Comparison of ENCODE assay signal across 10 mouse cellular contexts in genomic region chr4:32906627-32907026, GRCm38 (mm10). TPM values are rescaled to one million over a fixed set of nuclear protein-coding genes. Genes with fewer than 3 reads are reported as not detected.
DNase-seq lines count a peak whose midpoint lies in the region; ATAC-seq lines count a peak whose summit lies in the region.
"Had no signal": no experiment of that assay in that cellular context is flagged by ENCODE, and none has a peak within 500 bp of the region (broad histone marks: within the 10 kb centered on the region; RNA-seq: fewer than 3 reads in every experiment).

No protein-coding gene starts in this region.

- peak; percentile 76 to 79 for DNase-seq in cerebellum, postnatal 10 days
- no peak for DNase-seq in cerebellum, adult 11 months
- DNase-seq in CD4-positive, CD25-positive, alpha-beta regulatory T cell, adult 2 months (ENCODE audit: low read depth, low spot score) = peak; percentile 74
- peak; percentile 73 for DNase-seq in layer of hippocampus, adult 9-11 months
- peak; percentile 77 for DNase-seq in right cerebral cortex, adult 18-20 months
- DNase-seq in ovary, adult 18-20 months (ENCODE audit: low spot score) = no peak

- no peaks in the 10 kb centered on the region for H3K27me3 ChIP-seq in forebrain, embryonic 16.5 days (replicated peaks; ENCODE audit: control insufficient read depth, insufficient read depth, low read length)
- H3K27me3 ChIP-seq in heart, embryonic 15.5 days = no peaks in the 10 kb centered on the region
- H3K27me3 ChIP-seq: embryonic facial prominence, embryonic 15.5 days; neural tube, embryonic 12.5 days had no signal

- H3K4me2 ChIP-seq in forebrain, embryonic 16.5 days (ENCODE audit: low read length) = no peak overlapping the region
- peak overlapping the region; percentile 9; the same call in 1 of the 2 replicates for H3K4me2 ChIP-seq in heart, embryonic 15.5 days
- H3K4me2 ChIP-seq: embryonic facial prominence, embryonic 15.5 days; neural tube, embryonic 12.5 days had no signal

- peak; percentile 75 for ATAC-seq in forebrain, embryonic 16.5 days
- peak; percentile 78 for ATAC-seq in heart, embryonic 15.5 days (replicated peaks; ENCODE audit: insufficient number of reproducible peaks, insufficient read depth, low FRiP score, low read depth)

- H3K4me3 ChIP-seq in forebrain, embryonic 16.5 days (replicated peaks; ENCODE audit: low read length) = no peak overlapping the region
- H3K4me3 ChIP-seq in heart, embryonic 15.5 days = no peak overlapping the region
- H3K4me3 ChIP-seq: embryonic facial prominence, embryonic 15.5 days; neural tube, embryonic 12.5 days had no signal

- H3K9ac ChIP-seq in forebrain, embryonic 16.5 days (replicated peaks; ENCODE audit: low read depth, low read length) = no peak overlapping the region
- no peak overlapping the region for H3K9ac ChIP-seq in heart, embryonic 15.5 days
- H3K9ac ChIP-seq: embryonic facial prominence, embryonic 15.5 days; neural tube, embryonic 12.5 days had no signal

- peaks cover 8% of the 10 kb centered on the region for H3K4me1 ChIP-seq in forebrain, embryonic 16.5 days (replicated peaks; ENCODE audit: control insufficient read depth, insufficient read depth, low read length)
- peaks cover 24% of the 10 kb centered on the region for H3K4me1 ChIP-seq in heart, embryonic 15.5 days (replicated peaks)

- H3K27ac ChIP-seq in forebrain, embryonic 16.5 days (ENCODE audit: low read length) = no peak overlapping the region
- peak overlapping the region; percentile 28 for H3K27ac ChIP-seq in heart, embryonic 15.5 days
- H3K27ac ChIP-seq: embryonic facial prominence, embryonic 15.5 days; neural tube, embryonic 12.5 days had no signal

- WGBS in forebrain, embryonic 16.5 days = 39% methylated on average over 6 of the region's 6 CpGs
- 21% methylated on average over 6 of the region's 6 CpGs for WGBS in heart, embryonic 15.5 days

- no peaks in the 10 kb centered on the region for H3K36me3 ChIP-seq in forebrain, embryonic 16.5 days (ENCODE audit: control insufficient read depth, insufficient read depth)
- no peaks in the 10 kb centered on the region for H3K36me3 ChIP-seq in heart, embryonic 15.5 days
- H3K36me3 ChIP-seq: embryonic facial prominence, embryonic 15.5 days; neural tube, embryonic 12.5 days had no signal

- H3K9me3 ChIP-seq in forebrain, embryonic 16.5 days (ENCODE audit: control insufficient read depth, low read length) = no peaks in the 10 kb centered on the region
- H3K9me3 ChIP-seq in heart, embryonic 15.5 days (replicated peaks) = no peaks in the 10 kb centered on the region
- H3K9me3 ChIP-seq: embryonic facial prominence, embryonic 15.5 days; neural tube, embryonic 12.5 days had no signal

RNA-seq across cellular contexts. Expression of gene Ankrd6, which starts 44.0 kb away (rescaled TPM):
- polyA plus RNA-seq in forebrain, embryonic 16.5 days (2015; fragmentation: Nextera tagmentation; extraction: Ambion mirVana) = 37.0 and 40.1 TPM in 2 replicates
- polyA plus RNA-seq in heart, embryonic 15.5 days (2015; fragmentation: Nextera tagmentation; extraction: Ambion mirVana) = 4.1 and 6.3 TPM in 2 replicates

Comparison
In these comparisons a context has a peak if more than half of its experiments do, and no peak if none do; other contexts are left out.
1. DNase-seq: peak in cerebellum, postnatal 10 days (2 of 2), CD4-positive, CD25-positive, alpha-beta regulatory T cell, adult 2 months (single experiment), layer of hippocampus, adult 9-11 months (single experiment) and right cerebral cortex, adult 18-20 months (single experiment); none in cerebellum, adult 11 months (single experiment) and ovary, adult 18-20 months (single experiment).